Mouse (Mus musculus): Measurements from ENCODE around the gene Agps.

Gene Agps

DNA sequence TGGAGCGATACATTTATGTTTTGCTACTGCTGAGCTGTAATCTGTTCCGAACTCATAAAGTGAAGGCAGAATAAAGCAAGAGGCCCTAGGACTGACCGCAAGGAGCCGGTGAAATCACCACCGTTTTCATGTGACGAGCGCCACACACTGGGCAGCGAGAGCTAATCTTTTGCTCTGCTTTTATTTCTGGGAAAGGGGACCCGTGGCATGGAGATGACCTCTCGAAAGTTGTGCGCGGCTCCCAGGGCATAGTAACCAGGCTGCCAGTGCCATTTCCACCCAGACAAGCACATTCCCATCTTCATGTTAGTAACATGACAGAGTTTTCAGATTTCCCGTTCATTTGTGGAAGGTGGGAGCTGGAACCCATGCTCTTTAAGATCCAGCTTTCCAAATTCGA, 132.5 kb downstream of the Agps start:
- in situ Hi-C loops (cut with MboI; ENCODE audit: unreplicated experiment in 2 of 2), result loop anchor here (5.0 to 25.0 kb wide), 4 partner anchors 77 to 1277 kb away; partner anchors contain the start of genes Hoxd10 (in 1 of the 2), Hoxd11 (in 1 of the 2), Hoxd12 (in 1 of the 2) and Hoxd3 (in 1 of the 2)

DNA sequence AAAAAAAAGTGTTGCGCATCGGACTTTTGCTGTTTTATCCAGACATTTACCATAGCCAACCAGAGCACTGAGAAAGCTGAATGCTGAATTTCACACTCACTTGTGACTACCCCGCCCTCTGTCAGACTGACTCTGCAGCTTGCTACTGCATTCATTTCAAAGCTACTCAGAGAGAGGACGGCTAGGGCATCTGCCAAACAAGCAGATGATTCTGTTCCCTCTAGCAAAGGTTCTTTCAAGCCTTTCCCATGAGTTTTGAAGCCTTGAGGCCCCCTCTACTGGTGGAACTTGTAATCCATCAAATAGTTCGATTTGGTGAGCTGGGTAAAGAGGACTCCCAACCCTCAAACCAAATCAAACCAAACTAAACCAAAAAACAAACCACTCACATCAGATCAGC, 133.0 kb downstream of the Agps start:
- in situ Hi-C loops (cut with MboI; ENCODE audit: unreplicated experiment in 2 of 2), result loop anchor here (5.0 to 25.0 kb wide), 5 partner anchors 78 to 1278 kb away; partner anchors contain the start of genes Hoxd10 (in 1 of the 2), Hoxd11 (in 1 of the 2), Hoxd12 (in 1 of the 2) and Hoxd3 (in 1 of the 2)

DNA sequence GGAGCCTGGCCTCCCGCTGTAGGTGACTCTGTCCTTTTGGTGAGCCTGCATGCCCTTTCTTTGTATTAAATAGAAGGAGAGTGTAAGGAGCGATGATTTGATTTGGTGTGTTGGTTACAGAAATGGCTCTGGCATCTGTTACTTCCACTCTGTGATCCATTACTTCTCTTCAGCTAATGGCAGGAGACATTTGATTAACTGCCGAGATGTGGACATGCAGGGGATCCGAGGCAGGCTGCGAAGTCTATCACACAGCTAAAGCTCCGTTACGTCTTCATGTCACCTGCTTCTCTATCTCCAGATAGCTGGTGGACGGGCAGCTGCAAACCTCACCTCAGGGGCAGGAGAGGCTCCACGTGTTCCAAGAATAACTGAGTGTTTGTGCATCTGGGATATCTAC, 142.2 kb downstream of the Agps start:
- in situ Hi-C loops (cut with MboI; ENCODE audit: unreplicated experiment in 2 of 2), result loop anchor here (5.0 to 25.0 kb wide), 3 partner anchors 372 to 1287 kb away; partner anchors contain the start of genes Hoxd10 (in 1 of the 2), Hoxd11 (in 1 of the 2), Hoxd12 (in 1 of the 2) and Hoxd3 (in 1 of the 2)

DNA sequence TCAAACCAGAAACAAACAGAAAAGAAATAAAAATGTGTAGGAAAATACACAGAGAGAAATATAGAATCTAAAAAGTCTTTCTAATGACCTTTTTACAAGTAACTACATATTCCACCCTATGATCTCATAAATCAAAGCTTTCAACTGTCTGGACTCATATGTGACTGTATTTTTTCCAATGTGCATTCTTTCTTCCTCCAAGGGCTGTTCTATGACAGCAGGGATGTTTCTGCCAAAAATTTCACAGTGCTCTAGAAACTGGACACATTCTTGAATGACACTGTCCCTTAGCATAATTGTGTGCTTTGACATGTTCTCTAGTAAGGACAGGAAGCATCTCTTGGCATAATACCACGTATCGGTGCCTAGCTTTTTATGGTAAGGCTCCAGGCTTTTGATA, 144.1 kb downstream of the Agps start:
- in situ Hi-C loops (cut with MboI; ENCODE audit: unreplicated experiment in 2 of 2), result loop anchor here in 1 of 2 experiments (25.0 kb wide), 2 partner anchors 386 to 1736 kb away; partner anchors contain the start of genes Cyct and Rbm45

DNA sequence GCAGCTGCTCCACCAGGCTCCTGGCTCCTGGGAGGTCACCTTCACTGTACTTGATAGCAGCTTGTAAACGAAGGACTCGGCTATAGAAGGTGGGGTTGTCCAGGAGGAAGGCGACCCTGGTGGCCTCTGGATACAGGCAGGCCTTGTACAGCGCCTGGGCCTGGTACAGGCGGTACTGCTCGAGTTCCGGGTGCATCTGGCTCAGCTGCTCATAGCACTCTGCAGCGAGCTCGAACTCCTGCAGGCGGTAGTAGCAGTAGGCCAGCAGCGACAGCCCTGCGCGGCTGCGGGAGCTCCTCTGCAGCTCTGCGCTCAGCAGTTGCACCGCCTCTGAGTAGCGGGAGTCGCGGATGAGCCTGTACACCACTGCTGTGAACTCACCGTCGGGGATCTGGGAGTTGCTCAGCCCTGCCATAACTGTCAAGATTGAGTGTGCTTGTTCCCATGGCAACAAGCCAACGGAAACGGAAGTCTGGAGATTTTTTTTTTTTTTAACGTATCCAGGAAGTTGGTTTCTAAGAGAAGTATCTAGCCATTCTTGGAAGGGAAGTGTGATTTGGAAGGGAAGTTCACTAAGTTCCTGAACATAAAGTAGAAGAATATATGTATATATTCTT, 145.9 kb downstream of the Agps start, which contains the start of gene Ttc30a2:
TSS of gene Ttc30a2 (minus strand) at position 419 of the 617 bp plus-strand sequence.
- in situ Hi-C loops (cut with MboI; ENCODE audit: unreplicated experiment in 2 of 2), result loop anchor here in 1 of 2 experiments (25.0 kb wide), 2 partner anchors 384 to 1734 kb away; partner anchors contain the start of genes Cyct and Rbm45
